Mouse (Mus musculus) MEL-GATA-1-ER (cell line): ENCODE measurements around the gene Olfr1047.
"Not testable (repeated sequence)": the region's sequence is repeated elsewhere in the genome, so short reads cannot be mapped to it uniquely, and the experiment has no call there.

Source experiments
- DNase-seq: peaks from one replicate; pipeline ENCODE4 v3.0.0-alpha.2; 2012; ENCODE audit warnings: low read depth; ENCODE audit errors: extremely low read depth

The Olfr1047 gene

GRCm38 (mm10) chr2:86231301-86231700 lies at the start of gene Olfr1047:
Gene Olfr1047, minus strand, starts transcription at chr2:86231401.
- no peak for DNase-seq

- not testable (repeated sequence) for DNase-seq
Measured at GRCm38 (mm10) chr2:86278988-86279387, 47.8 kb upstream of the Olfr1047 start, which contains the start of gene Olfr1051. Gene Olfr1051, minus strand, starts transcription at chr2:86279088.

GRCm38 (mm10) chr2:86258228-86258627 lies 27.0 kb upstream of the Olfr1047 start, which contains the start of gene Olfr1049:
Gene Olfr1049, minus strand, starts transcription at chr2:86258328.
- not testable (repeated sequence) for DNase-seq

GRCm38 (mm10) chr2:86240189-86240588 lies 9.0 kb upstream of the Olfr1047 start, which contains the start of gene Olfr1048:
Gene Olfr1048, minus strand, starts transcription at chr2:86240289.
- DNase-seq = no peak

- no peak for DNase-seq
Measured at GRCm38 (mm10) chr2:86219214-86219613, 12.0 kb downstream of the Olfr1047 start, which contains the start of gene Olfr1046. Gene Olfr1046, minus strand, starts transcription at chr2:86219314.

- no peak for DNase-seq
Measured at GRCm38 (mm10) chr2:86202909-86203308, 28.3 kb downstream of the Olfr1047 start, which contains the start of gene Olfr1045. Gene Olfr1045, minus strand, starts transcription at chr2:86203009.

GRCm38 (mm10) chr2:86195863-86196262 lies 35.3 kb downstream of the Olfr1047 start:
- no peak for DNase-seq

- no peak for DNase-seq
Measured at GRCm38 (mm10) chr2:86185583-86185982, 45.6 kb downstream of the Olfr1047 start, which contains the start of gene Olfr52. Gene Olfr52, minus strand, starts transcription at chr2:86185683.

- DNase-seq = no peak
Measured at GRCm38 (mm10) chr2:86179950-86180349, 51.3 kb downstream of the Olfr1047 start.

GRCm38 (mm10) chr2:86177720-86178119 lies 53.5 kb downstream of the Olfr1047 start, which contains the start of gene Olfr1044:
Gene Olfr1044, minus strand, starts transcription at chr2:86177820.
- no peak for DNase-seq
